Mouse (Mus musculus): Measurements from ENCODE around the gene Fig4. TPM values are rescaled to one million over a fixed set of nuclear protein-coding genes. Genes with fewer than 3 reads are reported as not detected.

The Fig4 gene
- polyA plus RNA-seq, 1 experiment from 2014 or later, result 15.5 TPM

DNA sequence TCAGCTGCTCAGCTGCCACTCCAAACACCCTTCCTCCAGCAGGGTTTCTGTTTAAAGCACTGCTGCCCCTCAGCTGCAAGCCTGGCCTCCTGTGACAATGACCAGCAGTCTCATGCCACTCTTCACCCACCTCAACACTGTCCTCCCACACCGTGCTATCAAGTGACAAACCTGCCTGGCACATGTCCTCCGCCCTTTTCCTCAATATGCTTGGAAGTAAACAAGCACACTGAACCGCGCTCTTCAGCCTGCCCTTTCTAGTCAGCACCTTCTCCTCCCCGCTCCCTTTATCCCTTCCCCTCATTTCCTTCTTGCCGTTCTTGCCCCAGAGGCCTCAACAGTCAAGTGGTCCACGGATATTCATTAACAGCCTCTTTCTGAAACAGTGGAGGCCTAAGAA is 62.0 kb downstream of the Fig4 start:
- 63% methylated on average over 7 of the region's 7 CpGs for WGBS
- Histone ChIP-seq H3K36me3 (peaks cover 7% of the 10 kb centered on the region; the same call in 1 of the 2 replicates), H3K9ac (no peak overlapping the region), H3K4me3 (replicated peaks) (no peak overlapping the region), H3K9me3 (replicated peaks) (no peaks in the 10 kb centered on the region), H3K27ac (replicated peaks) (no peak overlapping the region), H3K4me2 (replicated peaks) (no peak overlapping the region), H3K4me1 (no peaks in the 10 kb centered on the region), H3K27me3 (no peaks in the 10 kb centered on the region)
- no peak for ATAC-seq (ENCODE audit: insufficient number of reproducible peaks, low FRiP score, low TSS enrichment, low read depth)

DNA sequence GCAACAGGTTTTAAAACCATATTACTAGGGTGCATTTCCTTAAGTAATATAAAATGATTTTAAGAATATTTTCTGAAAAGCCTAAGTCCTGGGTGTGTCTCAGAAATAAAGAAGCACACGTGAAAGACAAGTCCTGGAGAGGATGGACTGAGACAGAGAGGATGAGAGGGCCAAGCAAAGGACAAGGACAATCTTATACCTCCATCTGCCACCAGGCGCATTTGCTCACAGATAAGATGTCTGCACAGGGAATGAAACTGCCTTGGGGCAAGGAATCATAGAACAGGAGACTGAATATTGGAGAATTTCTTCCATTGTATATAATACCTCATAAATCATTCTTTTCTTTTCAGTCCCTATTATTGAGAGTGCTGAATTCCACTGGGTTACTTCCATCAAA is 67.0 kb downstream of the Fig4 start:
- 0 out of 2 replicates have a peak, but pooled peaks cover 3% of the 10 kb centered on the region for H3K36me3 ChIP-seq
- no peaks in the 10 kb centered on the region for H3K9me3 ChIP-seq (replicated peaks)
- H3K27me3 ChIP-seq, result no peaks in the 10 kb centered on the region
- no peak overlapping the region for H3K9ac ChIP-seq
- no peak overlapping the region for H3K27ac ChIP-seq (replicated peaks)
- no peak overlapping the region for H3K4me2 ChIP-seq (replicated peaks)
- no peak overlapping the region for H3K4me3 ChIP-seq (replicated peaks)
- H3K4me1 ChIP-seq, result no peaks in the 10 kb centered on the region
- 82% methylated on average over 2 of the region's 2 CpGs for WGBS
- ATAC-seq (ENCODE audit: insufficient number of reproducible peaks, low FRiP score, low TSS enrichment, low read depth), result no peak

- no peak overlapping the region for H3K4me3 ChIP-seq (replicated peaks)
- no peaks in the 10 kb centered on the region for H3K9me3 ChIP-seq (replicated peaks)
- H3K9ac ChIP-seq, result no peak overlapping the region
- H3K27ac ChIP-seq (replicated peaks), result no peak overlapping the region
- no peaks in the 10 kb centered on the region for H3K4me1 ChIP-seq
- WGBS, result 56% methylated on average over 3 of the region's 3 CpGs
- H3K4me2 ChIP-seq (replicated peaks), result no peak overlapping the region
- no peak for ATAC-seq (ENCODE audit: insufficient number of reproducible peaks, low FRiP score, low TSS enrichment, low read depth)
- 0 out of 2 replicates have a peak, but pooled peaks cover 3% of the 10 kb centered on the region for H3K36me3 ChIP-seq
- no peaks in the 10 kb centered on the region for H3K27me3 ChIP-seq
These were observed 67.5 kb downstream of the Fig4 start for GRCm38 (mm10) chr10:41235584-41235983.

GRCm38 (mm10) chr10:41235159-41235558 is 67.9 kb downstream of the Fig4 start:
- 77% methylated on average over 2 of the region's 2 CpGs for WGBS
- Histone ChIP-seq H3K9me3 (replicated peaks) (no peaks in the 10 kb centered on the region), H3K27me3 (no peaks in the 10 kb centered on the region), H3K36me3 (0 out of 2 replicates have a peak, but pooled peaks cover 3% of the 10 kb centered on the region), H3K9ac (no peak overlapping the region), H3K4me2 (replicated peaks) (no peak overlapping the region), H3K27ac (replicated peaks) (no peak overlapping the region), H3K4me1 (no peaks in the 10 kb centered on the region), H3K4me3 (replicated peaks) (no peak overlapping the region)
- ATAC-seq (ENCODE audit: insufficient number of reproducible peaks, low FRiP score, low TSS enrichment, low read depth), result no peak

GRCm38 (mm10) chr10:41234552-41234951 is 68.5 kb downstream of the Fig4 start:
- no peak for ATAC-seq (ENCODE audit: insufficient number of reproducible peaks, low FRiP score, low TSS enrichment, low read depth)
- Histone ChIP-seq H3K9ac (no peak overlapping the region), H3K4me1 (no peaks in the 10 kb centered on the region), H3K27me3 (no peaks in the 10 kb centered on the region), H3K4me2 (replicated peaks) (no peak overlapping the region), H3K4me3 (replicated peaks) (no peak overlapping the region), H3K36me3 (no peaks in the 10 kb centered on the region), H3K27ac (replicated peaks) (no peak overlapping the region), H3K9me3 (replicated peaks) (no peaks in the 10 kb centered on the region)
- 77% methylated on average over 9 of the region's 9 CpGs for WGBS

- Histone ChIP-seq H3K9me3 (replicated peaks) (no peaks in the 10 kb centered on the region), H3K4me2 (replicated peaks) (no peak overlapping the region), H3K4me3 (replicated peaks) (no peak overlapping the region), H3K27ac (replicated peaks) (no peak overlapping the region), H3K4me1 (no peaks in the 10 kb centered on the region), H3K27me3 (no peaks in the 10 kb centered on the region), H3K36me3 (no peaks in the 10 kb centered on the region), H3K9ac (no peak overlapping the region)
- no peak for ATAC-seq (ENCODE audit: insufficient number of reproducible peaks, low FRiP score, low TSS enrichment, low read depth)
- 80% methylated on average over 6 of the region's 6 CpGs for WGBS
These were observed 69.9 kb downstream of the Fig4 start for GRCm38 (mm10) chr10:41233140-41233539.

DNA sequence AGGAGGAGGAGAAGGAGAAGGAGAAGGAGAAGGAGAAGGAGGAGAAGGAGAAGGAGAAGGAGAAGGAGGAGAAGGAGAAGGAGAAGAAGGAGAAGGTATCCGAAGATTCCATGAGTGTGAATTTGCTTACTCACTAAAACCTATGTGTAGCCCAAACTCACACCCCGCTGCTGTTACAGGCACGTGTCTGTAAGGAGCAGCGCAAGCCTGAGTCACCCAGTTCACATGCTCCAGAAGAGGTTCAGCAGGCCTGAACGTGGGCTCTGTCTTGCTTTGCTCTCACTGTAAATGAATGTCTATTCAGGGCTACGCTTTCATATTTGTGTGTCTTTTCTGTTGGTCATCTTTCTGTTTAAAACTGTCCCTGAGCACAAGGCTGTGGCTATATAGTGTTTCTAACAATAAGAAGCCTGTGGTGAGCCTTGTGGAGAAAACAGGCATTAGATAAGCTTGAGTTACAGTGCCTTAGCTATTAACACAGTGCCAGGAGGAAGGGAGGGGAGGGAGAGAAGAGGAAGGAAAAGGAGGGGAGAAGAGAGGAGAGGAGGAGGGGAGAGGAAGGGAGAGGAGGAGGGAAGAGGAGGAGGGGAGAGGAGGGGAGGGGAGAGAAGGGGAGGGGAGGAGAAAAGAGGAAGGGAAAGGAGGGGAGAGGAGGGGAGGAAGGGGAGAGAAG is 71.8 kb downstream of the Fig4 start:
- no peak overlapping the region for H3K9ac ChIP-seq
- no peak overlapping the region for H3K4me2 ChIP-seq (replicated peaks)
- no peak overlapping the region for H3K4me3 ChIP-seq (replicated peaks)
- no peaks in the 10 kb centered on the region for H3K36me3 ChIP-seq
- 87% methylated on average over 6 of the region's 6 CpGs for WGBS
- ATAC-seq (ENCODE audit: insufficient number of reproducible peaks, low FRiP score, low TSS enrichment, low read depth), result no peak
- H3K9me3 ChIP-seq (replicated peaks), result no peaks in the 10 kb centered on the region
- no peak overlapping the region for H3K27ac ChIP-seq (replicated peaks)
- no peaks in the 10 kb centered on the region for H3K4me1 ChIP-seq
- H3K27me3 ChIP-seq, result no peaks in the 10 kb centered on the region

- WGBS, result 72% methylated on average over 7 of the region's 7 CpGs
These were observed 75.4 kb downstream of the Fig4 start for GRCm38 (mm10) chr10:41227626-41228025.

GRCm38 (mm10) chr10:41223499-41223898 is 79.6 kb downstream of the Fig4 start:
- H3K4me2 ChIP-seq (replicated peaks), result no peak overlapping the region
- no peaks in the 10 kb centered on the region for H3K27me3 ChIP-seq
- H3K4me1 ChIP-seq, result no peaks in the 10 kb centered on the region
- ATAC-seq (ENCODE audit: insufficient number of reproducible peaks, low FRiP score, low TSS enrichment, low read depth), result no peak
- H3K9me3 ChIP-seq (replicated peaks), result no peaks in the 10 kb centered on the region
- H3K4me3 ChIP-seq (replicated peaks), result no peak overlapping the region
- H3K36me3 ChIP-seq, result no peaks in the 10 kb centered on the region
- H3K27ac ChIP-seq (replicated peaks), result no peak overlapping the region
- H3K9ac ChIP-seq, result no peak overlapping the region
- 32% methylated on average over 4 of the region's 4 CpGs for WGBS

More at GRCm38 (mm10) chr10:41227626-41228025, 75.4 kb downstream of the Fig4 start:
- Histone ChIP-seq H3K27ac (replicated peaks) (no peak overlapping the region), H3K4me3 (replicated peaks) (no peak overlapping the region), H3K9ac (no peak overlapping the region), H3K4me2 (replicated peaks) (no peak overlapping the region), H3K27me3 (no peaks in the 10 kb centered on the region), H3K9me3 (replicated peaks) (no peaks in the 10 kb centered on the region), H3K4me1 (no peaks in the 10 kb centered on the region), H3K36me3 (no peaks in the 10 kb centered on the region)
- no peak for ATAC-seq (ENCODE audit: insufficient number of reproducible peaks, low FRiP score, low TSS enrichment, low read depth)

- no peak overlapping the region for H3K9ac ChIP-seq
- no peak for ATAC-seq (ENCODE audit: insufficient number of reproducible peaks, low FRiP score, low TSS enrichment, low read depth)
- 58% methylated on average over 4 of the region's 4 CpGs for WGBS
These were observed 81.9 kb downstream of the Fig4 start for GRCm38 (mm10) chr10:41221204-41221603.

DNA sequence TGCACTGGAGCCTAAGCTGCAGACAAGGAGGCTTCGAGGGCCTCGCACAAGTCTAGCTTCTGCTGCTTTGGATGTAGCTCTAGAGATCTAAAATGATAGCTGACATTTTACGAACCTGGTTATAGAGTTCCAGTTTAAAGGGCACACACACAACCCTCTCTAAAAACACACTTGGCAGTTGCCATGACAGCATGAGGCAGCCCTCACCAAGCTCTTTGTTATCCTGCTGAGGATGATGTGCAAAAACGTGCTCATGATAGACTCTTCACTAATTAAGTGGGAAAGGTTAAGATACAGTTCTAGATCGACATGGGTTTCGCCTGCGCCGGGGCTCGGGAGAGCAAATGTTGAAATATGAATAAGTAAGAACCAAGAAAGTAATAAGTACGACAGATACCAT is 84.2 kb downstream of the Fig4 start:
- ATAC-seq (ENCODE audit: insufficient number of reproducible peaks, low FRiP score, low TSS enrichment, low read depth), result no peak
- H3K4me1 ChIP-seq, result no peaks in the 10 kb centered on the region
- no peak overlapping the region for H3K4me3 ChIP-seq (replicated peaks)
- WGBS, result 87% methylated on average over 10 of the region's 10 CpGs
- H3K27ac ChIP-seq (replicated peaks), result no peak overlapping the region
- H3K4me2 ChIP-seq (replicated peaks), result no peak overlapping the region
- H3K36me3 ChIP-seq, result no peaks in the 10 kb centered on the region
- H3K9ac ChIP-seq, result no peak overlapping the region
- H3K27me3 ChIP-seq, result no peaks in the 10 kb centered on the region
- no peaks in the 10 kb centered on the region for H3K9me3 ChIP-seq (replicated peaks)

More at GRCm38 (mm10) chr10:41221204-41221603, 81.9 kb downstream of the Fig4 start:
- no peaks in the 10 kb centered on the region for H3K9me3 ChIP-seq (replicated peaks)
- no peaks in the 10 kb centered on the region for H3K27me3 ChIP-seq
- no peaks in the 10 kb centered on the region for H3K36me3 ChIP-seq
- H3K4me1 ChIP-seq, result no peaks in the 10 kb centered on the region
- H3K4me3 ChIP-seq (replicated peaks), result no peak overlapping the region
- no peak overlapping the region for H3K4me2 ChIP-seq (replicated peaks)
- no peak overlapping the region for H3K27ac ChIP-seq (replicated peaks)

- Histone ChIP-seq H3K27ac (replicated peaks) (no peak overlapping the region), H3K27me3 (no peaks in the 10 kb centered on the region), H3K36me3 (no peaks in the 10 kb centered on the region), H3K4me3 (replicated peaks) (no peak overlapping the region), H3K9ac (no peak overlapping the region), H3K9me3 (replicated peaks) (no peaks in the 10 kb centered on the region), H3K4me1 (no peaks in the 10 kb centered on the region), H3K4me2 (replicated peaks) (no peak overlapping the region)
- no peak for ATAC-seq (ENCODE audit: insufficient number of reproducible peaks, low FRiP score, low TSS enrichment, low read depth)
- 71% methylated on average over 3 of the region's 3 CpGs for WGBS
These were observed 89.0 kb downstream of the Fig4 start for GRCm38 (mm10) chr10:41214083-41214482.
